Mouse (Mus musculus) neural tube, embryonic 12.5 days (tissue): ENCODE measurements around the gene Dars. TPM values are rescaled to one million over a fixed set of nuclear protein-coding genes. Genes with fewer than 3 reads are reported as not detected.

Experiments used
- ATAC-seq: fragments of 200-750 bp; cut with Nextera tagmentation; 2 replicates; pipeline ENCODE4 v1.8.0; 2017; ENCODE audit warnings: low read depth, mild to moderate bottlenecking, moderate TSS enrichment, moderate library complexity; ENCODE audit not compliant: low FRiP score
- H3K27ac ChIP-seq: fragments of 300-500 bp; sonication (generic); 2 replicates; pipeline ENCODE4 v1.5.1; 2016
- H3K27me3 ChIP-seq: fragments of 300-500 bp; sonication (generic); replicated peaks from 2 replicates; pipeline ENCODE4 v1.6.1; 2016; ENCODE audit warnings: mild to moderate bottlenecking
- H3K36me3 ChIP-seq: fragments of 300-500 bp; sonication (generic); 2 replicates; pipeline ENCODE4 v1.6.1; 2016; ENCODE audit warnings: mild to moderate bottlenecking
- H3K4me1 ChIP-seq: fragments of 300-500 bp; sonication (generic); 2 replicates; pipeline ENCODE4 v1.6.1; 2016
- H3K4me2 ChIP-seq: fragments of 300-500 bp; sonication (generic); replicated peaks from 2 replicates; pipeline ENCODE4 v1.6.1; 2016; ENCODE audit warnings: mild to moderate bottlenecking
- H3K4me3 ChIP-seq: fragments of 300-500 bp; sonication (generic); 2 replicates; pipeline ENCODE4 v1.5.1; 2016
- H3K9ac ChIP-seq: fragments of 300-500 bp; sonication (generic); 2 replicates; pipeline ENCODE4 v1.6.1; 2016; ENCODE audit warnings: mild to moderate bottlenecking
- H3K9me3 ChIP-seq: fragments of 300-500 bp; sonication (generic); 2 replicates; pipeline ENCODE4 v1.6.1; 2016; ENCODE audit warnings: mild to moderate bottlenecking
- WGBS: fragments of 180-500 bp; shearing (Covaris S2); methylation state at CpG from one replicate; pipeline ENCODE4 v1.1.7; 2016; 5-methylcytosine and 5-hydroxymethylcytosine counted together
- polyA plus RNA-seq: library from polyadenylated mRNA; unstranded; fragments of >200 nt; fragmentation: Nextera tagmentation; extraction: Ambion mirVana; gene quantifications from 2 replicates; pipeline ENCODE4 v1.2.1, GENCODE M21; 2016

The Dars gene
- polyA plus RNA-seq, 1 experiment from 2014 or later, result 185 TPM

- no peak overlapping the region for H3K4me3 ChIP-seq
- no peak overlapping the region for H3K27ac ChIP-seq
- H3K4me1 ChIP-seq, result peaks cover 11% of the 10 kb centered on the region; the same call in 1 of the 2 replicates
- H3K27me3 ChIP-seq, result no peaks in the 10 kb centered on the region
- 39% methylated on average over 1 of the region's 1 CpGs for WGBS
- H3K9ac ChIP-seq, result no peak overlapping the region
- no peak overlapping the region for H3K4me2 ChIP-seq
- no peaks in the 10 kb centered on the region for H3K9me3 ChIP-seq
- H3K36me3 ChIP-seq, result peaks cover 8% of the 10 kb centered on the region; the same call in 1 of the 2 replicates
- ATAC-seq, result peak; percentile 65; the same call in 1 of the 2 replicates
These were observed 11.5 kb downstream of the Dars start for GRCm38 (mm10) chr1:128405675-128406074.

- Histone ChIP-seq H3K9ac (no peak overlapping the region), H3K9me3 (no peaks in the 10 kb centered on the region), H3K27me3 (no peaks in the 10 kb centered on the region), H3K36me3 (peaks cover 7% of the 10 kb centered on the region; the same call in 1 of the 2 replicates), H3K4me3 (no peak overlapping the region), H3K4me1 (peaks cover 16% of the 10 kb centered on the region; the same call in 1 of the 2 replicates), H3K27ac (no peak overlapping the region), H3K4me2 (no peak overlapping the region)
- WGBS, result 18% methylated on average over 2 of the region's 2 CpGs
- ATAC-seq, result peak; percentile 88
These were observed 12.1 kb downstream of the Dars start for GRCm38 (mm10) chr1:128405041-128405481.

GRCm38 (mm10) chr1:128400926-128401325 is 16.2 kb downstream of the Dars start:
- Histone ChIP-seq H3K36me3 (peaks cover 27% of the 10 kb centered on the region), H3K4me2 (no peak overlapping the region), H3K4me3 (no peak overlapping the region), H3K9ac (no peak overlapping the region), H3K27ac (0 out of 2 replicates have a peak overlapping the region, but pooled peaks have one; percentile 12), H3K27me3 (no peaks in the 10 kb centered on the region), H3K9me3 (no peaks in the 10 kb centered on the region), H3K4me1 (peaks cover 12% of the 10 kb centered on the region; the same call in 1 of the 2 replicates)
- WGBS, result 14% methylated on average over 2 of the region's 2 CpGs
- ATAC-seq, result no peak

GRCm38 (mm10) chr1:128399941-128400915 is 16.9 kb downstream of the Dars start:
- ATAC-seq, result no peak
- no peaks in the 10 kb centered on the region for H3K9me3 ChIP-seq
- H3K4me3 ChIP-seq, result no peak overlapping the region
- H3K27me3 ChIP-seq, result no peaks in the 10 kb centered on the region
- H3K4me1 ChIP-seq, result peaks cover 9% of the 10 kb centered on the region; the same call in 1 of the 2 replicates
- H3K36me3 ChIP-seq, result peaks cover 27% of the 10 kb centered on the region
- no peak overlapping the region for H3K27ac ChIP-seq
- H3K9ac ChIP-seq, result no peak overlapping the region
- 35% methylated on average over 5 of the region's 5 CpGs for WGBS
- H3K4me2 ChIP-seq, result no peak overlapping the region

- WGBS, result 96% methylated on average over 5 of the region's 5 CpGs
- H3K4me3 ChIP-seq, result no peak overlapping the region
- peaks cover 31% of the 10 kb centered on the region for H3K36me3 ChIP-seq
- H3K27ac ChIP-seq, result no peak overlapping the region
- peaks cover 9% of the 10 kb centered on the region; the same call in 1 of the 2 replicates for H3K4me1 ChIP-seq
- no peaks in the 10 kb centered on the region for H3K27me3 ChIP-seq
- no peak overlapping the region for H3K9ac ChIP-seq
- no peak for ATAC-seq
- no peak overlapping the region for H3K4me2 ChIP-seq
- no peaks in the 10 kb centered on the region for H3K9me3 ChIP-seq
These were observed 18.3 kb downstream of the Dars start for GRCm38 (mm10) chr1:128398738-128399445.

GRCm38 (mm10) chr1:128394657-128395056 is 22.5 kb downstream of the Dars start:
- WGBS, result 95% methylated on average over 3 of the region's 3 CpGs

GRCm38 (mm10) chr1:128392382-128392781 is 24.8 kb downstream of the Dars start:
- Histone ChIP-seq H3K4me1 (no peaks in the 10 kb centered on the region), H3K4me2 (no peak overlapping the region), H3K4me3 (no peak overlapping the region), H3K9ac (no peak overlapping the region), H3K9me3 (no peaks in the 10 kb centered on the region), H3K27ac (no peak overlapping the region), H3K36me3 (peaks cover 26% of the 10 kb centered on the region), H3K27me3 (no peaks in the 10 kb centered on the region)
- no peak for ATAC-seq
- 52% methylated on average over 2 of the region's 2 CpGs for WGBS

More at GRCm38 (mm10) chr1:128394657-128395056, 22.5 kb downstream of the Dars start:
- H3K4me2 ChIP-seq, result no peak overlapping the region
- H3K9me3 ChIP-seq, result no peaks in the 10 kb centered on the region
- H3K27me3 ChIP-seq, result no peaks in the 10 kb centered on the region
- no peaks in the 10 kb centered on the region for H3K4me1 ChIP-seq
- no peak overlapping the region for H3K27ac ChIP-seq
- no peak overlapping the region for H3K4me3 ChIP-seq
- no peak overlapping the region for H3K9ac ChIP-seq
- ATAC-seq, result no peak
- peaks cover 33% of the 10 kb centered on the region for H3K36me3 ChIP-seq

- no peak for ATAC-seq
- H3K36me3 ChIP-seq, result peaks cover 34% of the 10 kb centered on the region; the same call in 1 of the 2 replicates
These were observed 30.7 kb downstream of the Dars start for GRCm38 (mm10) chr1:128386487-128386886.

GRCm38 (mm10) chr1:128376841-128377240 is 40.3 kb downstream of the Dars start:
- no peak overlapping the region for H3K27ac ChIP-seq

More at GRCm38 (mm10) chr1:128386487-128386886, 30.7 kb downstream of the Dars start:
- no peaks in the 10 kb centered on the region for H3K4me1 ChIP-seq
- H3K9ac ChIP-seq, result no peak overlapping the region
- H3K27me3 ChIP-seq, result no peaks in the 10 kb centered on the region
- 95% methylated on average over 7 of the region's 7 CpGs for WGBS
- no peaks in the 10 kb centered on the region for H3K9me3 ChIP-seq
- no peak overlapping the region for H3K27ac ChIP-seq
- no peak overlapping the region for H3K4me3 ChIP-seq
- no peak overlapping the region for H3K4me2 ChIP-seq

GRCm38 (mm10) chr1:128372143-128372860 is 44.9 kb downstream of the Dars start:
- H3K36me3 ChIP-seq, result peaks cover 6% of the 10 kb centered on the region
- no peak overlapping the region for H3K27ac ChIP-seq
- ATAC-seq, result no peak
- no peak overlapping the region for H3K4me3 ChIP-seq
- no peak overlapping the region for H3K4me2 ChIP-seq
- 87% methylated on average over 7 of the region's 7 CpGs for WGBS
- H3K27me3 ChIP-seq, result no peaks in the 10 kb centered on the region
- H3K9ac ChIP-seq, result no peak overlapping the region
- no peaks in the 10 kb centered on the region for H3K4me1 ChIP-seq
- H3K9me3 ChIP-seq, result no peaks in the 10 kb centered on the region

More at GRCm38 (mm10) chr1:128376841-128377240, 40.3 kb downstream of the Dars start:
- no peaks in the 10 kb centered on the region for H3K27me3 ChIP-seq
- WGBS, result 93% methylated on average over 4 of the region's 4 CpGs
- H3K36me3 ChIP-seq, result peaks cover 11% of the 10 kb centered on the region
- H3K9ac ChIP-seq, result no peak overlapping the region
- H3K4me2 ChIP-seq, result no peak overlapping the region
- no peak overlapping the region for H3K4me3 ChIP-seq
- H3K4me1 ChIP-seq, result no peaks in the 10 kb centered on the region
- ATAC-seq, result no peak
- no peaks in the 10 kb centered on the region for H3K9me3 ChIP-seq

- no peaks in the 10 kb centered on the region for H3K4me1 ChIP-seq
- peaks cover 17% of the 10 kb centered on the region for H3K36me3 ChIP-seq
- no peak overlapping the region for H3K4me2 ChIP-seq
- WGBS, result 82% methylated on average over 5 of the region's 5 CpGs
- no peak overlapping the region for H3K9ac ChIP-seq
- H3K4me3 ChIP-seq, result no peak overlapping the region
- no peak overlapping the region for H3K27ac ChIP-seq
- no peaks in the 10 kb centered on the region for H3K27me3 ChIP-seq
- no peaks in the 10 kb centered on the region for H3K9me3 ChIP-seq
- peak; percentile 78 for ATAC-seq
These were observed 48.3 kb downstream of the Dars start for GRCm38 (mm10) chr1:128368732-128369441.
